Mouse (Mus musculus): ENCODE results near the gene Slc25a33.
"Not testable (repeated sequence)": the region's sequence is repeated elsewhere in the genome, so short reads cannot be mapped to it uniquely, and the experiment has no call there.

Gene Slc25a33

DNA sequence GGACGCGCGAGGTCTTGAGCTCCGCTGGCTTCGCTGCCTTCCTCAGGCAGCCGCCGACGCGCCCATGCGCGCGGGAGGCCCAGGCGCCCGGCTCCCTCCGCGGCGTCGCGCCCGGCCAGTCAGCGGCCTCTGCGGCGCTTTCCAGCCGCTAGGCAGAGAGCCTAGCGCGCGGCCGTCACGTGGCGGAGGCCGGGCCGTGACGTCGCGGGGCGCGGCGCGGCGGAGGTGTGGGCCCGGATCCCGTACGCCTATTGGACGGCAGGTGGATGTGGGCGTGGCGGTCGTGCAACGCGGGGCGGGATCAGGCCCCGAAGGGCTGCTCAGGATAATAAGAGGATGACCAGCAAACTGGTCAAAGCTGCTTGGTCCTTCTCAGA lies at the start of gene Slc25a33:
Gene Slc25a33, minus strand, starts transcription at position 184 of the 377 bp plus-strand sequence.
- DNase-seq (ENCODE audit: low spot score in 2 of 2): peak; percentile 92 to 97

DNA sequence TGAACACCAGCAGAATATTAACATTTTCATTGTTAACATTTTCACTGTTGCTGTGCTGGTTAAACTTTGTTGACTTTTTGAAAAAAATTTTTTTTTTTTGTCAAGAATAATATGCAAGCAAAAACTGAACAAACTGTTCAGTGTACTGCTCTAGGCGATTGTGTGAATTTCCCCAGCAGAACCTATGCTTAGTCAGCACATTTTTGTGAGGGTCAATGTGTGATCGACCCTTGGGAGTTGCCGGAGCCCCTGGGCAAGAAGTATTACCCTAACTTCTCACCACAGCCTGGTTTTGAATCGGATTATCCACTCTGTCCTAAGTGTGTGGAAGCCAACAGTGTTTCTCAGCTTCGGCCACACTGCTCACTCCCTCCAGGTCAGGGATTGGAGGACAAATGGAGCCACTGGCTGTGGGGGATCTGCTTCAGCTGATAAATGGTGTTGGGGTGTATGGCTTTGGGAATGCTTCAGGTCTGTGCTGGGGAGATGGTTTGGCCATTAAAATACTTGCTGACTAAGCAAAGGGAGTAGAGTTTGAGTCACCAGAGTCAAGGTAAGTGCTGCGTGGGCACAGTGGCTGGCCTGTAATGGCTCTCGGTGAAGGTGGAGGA lies 48.6 kb upstream of the Slc25a33 start:
- DNase-seq (ENCODE audit: low spot score in 2 of 2): no peak

DNA sequence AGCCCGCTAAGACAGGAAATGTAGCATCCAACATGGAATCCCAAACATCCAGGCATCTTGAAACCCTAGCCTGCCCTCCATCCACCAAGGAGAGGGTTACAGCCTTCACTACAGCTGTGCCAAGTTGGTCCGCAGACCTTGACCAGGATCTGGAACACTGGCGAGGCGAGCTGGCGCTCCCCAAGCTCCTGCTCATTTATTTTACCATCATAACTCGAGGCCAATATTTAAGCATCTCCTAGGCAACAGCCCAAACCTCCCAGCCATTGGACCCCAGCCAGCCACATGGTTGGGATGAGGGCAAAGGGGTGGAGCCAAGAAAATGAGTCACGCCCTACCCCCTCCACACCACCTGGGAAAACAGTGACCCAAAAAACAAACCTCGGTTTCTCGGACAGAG lies 48.0 kb upstream of the Slc25a33 start:
- DNase-seq (ENCODE audit: low spot score in 2 of 2): no peak

GRCm38 (mm10) chr4:149820569-149820968 lies 46.5 kb upstream of the Slc25a33 start:
- no peak for DNase-seq (ENCODE audit: low spot score in 2 of 2)

DNA sequence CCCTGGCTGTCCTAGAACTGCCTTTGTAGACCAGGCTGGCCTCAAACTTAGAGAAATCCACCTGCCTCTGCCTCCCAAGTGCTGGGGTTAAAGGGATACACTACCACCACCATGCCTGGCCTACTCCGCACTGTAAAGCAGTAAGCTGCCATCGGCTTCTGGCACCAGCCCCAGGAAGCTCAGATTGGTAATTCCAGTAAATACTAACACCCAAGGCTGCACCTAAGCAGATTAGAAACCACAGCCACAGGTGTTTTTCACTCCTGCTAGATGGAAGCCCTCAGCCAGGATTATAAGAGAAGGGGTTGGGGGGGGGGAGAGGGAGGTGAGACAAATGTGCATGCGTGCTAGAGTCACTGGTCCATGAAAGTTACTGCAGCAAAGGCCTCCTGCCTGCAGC lies 45.1 kb upstream of the Slc25a33 start:
- DNase-seq (ENCODE audit: low spot score in 2 of 2): no peak

DNA sequence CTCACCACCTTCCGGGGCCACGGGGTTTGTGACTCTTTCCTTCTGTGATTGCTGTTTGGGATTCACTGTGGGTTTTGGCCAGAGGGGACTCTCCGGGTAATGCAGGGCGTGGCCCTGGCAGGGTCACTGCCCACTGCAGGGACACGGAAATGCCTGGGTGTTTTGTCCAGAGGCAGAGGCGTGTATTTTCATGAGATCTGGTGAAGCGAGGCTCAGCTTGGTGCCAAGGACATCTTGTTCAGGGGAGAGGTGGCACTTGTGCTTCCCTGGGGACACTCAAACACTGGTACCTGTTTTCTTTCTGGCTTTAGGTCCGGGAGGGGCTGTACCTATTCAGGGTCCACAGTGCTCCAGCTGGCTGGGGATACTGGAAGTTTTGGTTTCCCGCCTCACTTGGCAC lies 42.5 kb upstream of the Slc25a33 start:
- DNase-seq (ENCODE audit: low spot score in 2 of 2): no peak

GRCm38 (mm10) chr4:149815586-149815985 lies 41.5 kb upstream of the Slc25a33 start:
- DNase-seq (ENCODE audit: low spot score in 2 of 2): no peak

DNA sequence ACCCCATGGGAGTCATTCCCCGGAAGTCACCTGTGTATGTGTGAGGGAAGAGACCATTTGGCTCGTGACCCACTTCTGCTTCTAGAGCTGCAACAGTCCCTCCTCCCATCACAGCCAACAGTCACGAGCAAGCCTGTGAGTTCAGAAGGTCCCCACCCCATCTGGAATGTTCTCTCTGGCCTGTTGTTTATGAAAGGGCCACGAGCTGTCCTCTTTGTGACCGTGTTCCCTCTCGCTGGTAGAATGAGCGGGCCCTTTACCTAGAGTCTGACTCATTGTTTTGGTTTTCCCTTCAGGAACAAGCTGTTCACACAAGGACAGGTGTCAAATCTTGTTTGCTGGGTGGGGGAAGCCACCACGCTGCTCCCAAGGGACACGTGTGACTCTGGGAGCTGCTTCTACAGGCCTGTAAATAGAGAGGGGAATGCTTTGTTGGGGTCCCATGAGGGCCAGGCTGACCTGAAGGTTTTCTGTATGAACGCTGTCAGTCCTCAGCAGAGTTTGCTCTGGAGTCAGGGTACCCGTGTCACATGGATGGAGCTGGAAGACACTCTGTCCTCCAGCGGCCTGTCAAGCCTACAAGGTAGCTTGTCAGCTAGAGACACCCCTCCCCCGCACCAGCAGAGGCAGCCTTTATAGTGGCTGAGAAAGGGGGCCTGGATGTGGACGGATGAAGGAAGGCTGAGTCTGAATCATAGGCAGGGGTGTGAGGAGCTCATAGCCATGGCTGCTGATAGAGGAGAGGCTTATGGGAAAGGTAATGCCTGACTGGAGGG lies 39.5 kb upstream of the Slc25a33 start:
- DNase-seq (ENCODE audit: low spot score in 2 of 2): no peak

DNA sequence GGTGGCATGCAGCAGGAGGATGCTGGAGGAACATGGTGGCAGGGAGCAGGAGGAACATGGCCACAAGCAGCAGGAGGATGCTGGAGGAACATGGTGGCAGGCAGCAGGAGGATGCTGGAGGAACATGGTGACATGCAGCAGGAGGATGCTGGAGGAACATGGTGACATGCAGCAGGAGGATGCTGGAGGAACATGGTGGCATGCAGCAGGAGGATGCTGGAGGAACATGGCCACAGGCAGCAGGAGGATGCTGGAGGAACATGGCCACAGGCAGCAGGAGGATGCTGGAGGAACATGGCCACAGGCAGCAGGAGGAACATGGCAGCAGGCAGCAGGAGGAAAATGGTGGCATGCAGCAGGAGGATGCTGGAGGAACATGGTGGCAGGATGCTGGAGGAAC lies 36.3 kb upstream of the Slc25a33 start:
- DNase-seq (ENCODE audit: low spot score in 2 of 2): not testable (repeated sequence)

DNA sequence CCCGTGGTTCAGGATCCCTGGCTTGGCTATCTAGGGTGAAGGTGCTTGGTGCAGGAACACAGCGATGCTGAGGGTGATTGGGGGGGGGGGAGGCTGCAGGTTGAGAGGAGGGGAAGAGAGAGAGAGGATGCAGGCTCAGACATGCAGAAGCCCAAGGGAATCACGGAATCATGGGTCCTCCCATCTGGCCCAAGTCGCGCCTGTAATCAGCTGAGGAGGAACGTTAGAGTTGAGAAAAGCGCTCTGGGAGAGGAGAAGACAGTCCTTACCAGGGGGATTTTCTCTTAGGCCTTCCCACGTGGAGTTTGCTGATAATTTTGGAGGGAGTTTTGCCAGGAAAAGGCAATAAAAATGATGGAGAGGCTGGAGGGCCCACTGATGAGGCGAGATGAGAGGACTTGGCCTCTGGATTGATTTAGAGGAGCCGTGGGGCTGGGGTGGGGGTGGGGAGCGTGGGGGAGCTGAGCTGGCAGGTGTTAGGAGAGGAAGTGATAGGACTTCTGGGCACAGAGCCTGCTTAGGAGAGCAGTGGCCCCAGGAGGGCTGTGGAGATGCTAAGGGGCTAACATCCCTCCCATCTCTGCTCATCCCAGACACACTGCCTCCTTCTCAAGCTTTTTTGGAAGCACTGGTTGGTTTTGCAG lies 34.6 kb upstream of the Slc25a33 start:
- no peak for DNase-seq (ENCODE audit: low spot score in 2 of 2)

GRCm38 (mm10) chr4:149808060-149808567 lies 34.0 kb upstream of the Slc25a33 start:
- no peak for DNase-seq (ENCODE audit: low spot score in 2 of 2)

- peak in 1 of 2 experiments; percentile 84 for DNase-seq (ENCODE audit: low spot score in 2 of 2)
Measured at GRCm38 (mm10) chr4:149806699-149807381, 32.8 kb upstream of the Slc25a33 start.

DNA sequence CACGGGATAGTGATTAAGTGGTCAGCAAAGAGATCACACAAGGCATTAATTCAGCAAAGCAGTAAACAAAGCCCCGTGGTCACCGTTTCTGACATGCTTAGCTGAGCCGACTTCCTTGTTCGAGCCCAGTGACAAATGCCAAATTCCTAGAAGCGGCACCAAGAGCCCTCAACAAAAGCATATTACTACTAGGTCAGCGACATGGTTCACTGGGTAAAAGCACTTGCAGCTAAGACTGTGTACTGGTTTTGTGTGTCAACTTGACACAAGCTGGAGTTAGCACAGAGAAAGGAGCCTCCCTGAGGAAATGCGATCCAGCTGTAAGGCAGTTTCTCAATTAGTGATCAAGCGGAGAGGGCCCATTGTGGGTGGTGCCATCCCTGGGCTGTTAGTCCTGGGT lies 28.2 kb upstream of the Slc25a33 start:
- DNase-seq (ENCODE audit: low spot score in 2 of 2): no peak

DNA sequence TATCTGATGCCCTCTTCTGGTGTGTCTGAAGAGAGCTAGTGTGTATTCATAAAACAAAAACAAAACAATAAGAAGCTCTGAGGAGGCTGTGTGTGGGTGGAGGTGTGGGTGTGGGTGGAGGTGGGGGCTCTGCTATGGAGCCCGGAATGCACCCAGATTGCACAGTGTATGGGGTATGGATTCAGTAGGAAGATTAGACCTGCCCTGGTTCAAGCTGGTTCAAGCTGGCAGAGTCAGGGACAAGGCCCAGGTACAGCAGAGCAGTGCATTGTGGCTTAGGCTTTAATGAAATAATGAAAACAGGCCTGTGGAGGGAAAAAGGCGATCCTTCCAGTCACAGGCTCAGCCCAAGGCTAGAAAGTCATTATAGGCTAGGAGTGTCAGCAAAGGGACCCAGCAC lies 26.5 kb upstream of the Slc25a33 start:
- DNase-seq (ENCODE audit: low spot score in 2 of 2): no peak

DNA sequence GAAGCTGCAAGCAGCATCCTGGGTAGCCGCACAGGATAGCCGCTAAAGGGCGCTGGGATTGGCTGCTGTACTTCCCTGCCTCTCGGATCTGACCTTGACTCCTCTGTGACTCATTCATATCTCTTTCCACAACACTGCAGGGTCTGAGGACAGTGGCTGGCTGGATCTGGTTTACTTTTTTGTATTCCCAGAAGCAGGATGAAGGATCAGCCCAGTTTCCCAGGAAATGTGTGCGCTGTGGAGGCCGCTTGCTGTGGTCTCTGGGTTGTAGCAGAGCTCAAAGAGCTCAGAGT lies 26.0 kb upstream of the Slc25a33 start:
- DNase-seq (ENCODE audit: low spot score in 2 of 2): no peak

- no peak for DNase-seq (ENCODE audit: low spot score in 2 of 2)
Measured at GRCm38 (mm10) chr4:149799346-149800171, 25.5 kb upstream of the Slc25a33 start.

DNA sequence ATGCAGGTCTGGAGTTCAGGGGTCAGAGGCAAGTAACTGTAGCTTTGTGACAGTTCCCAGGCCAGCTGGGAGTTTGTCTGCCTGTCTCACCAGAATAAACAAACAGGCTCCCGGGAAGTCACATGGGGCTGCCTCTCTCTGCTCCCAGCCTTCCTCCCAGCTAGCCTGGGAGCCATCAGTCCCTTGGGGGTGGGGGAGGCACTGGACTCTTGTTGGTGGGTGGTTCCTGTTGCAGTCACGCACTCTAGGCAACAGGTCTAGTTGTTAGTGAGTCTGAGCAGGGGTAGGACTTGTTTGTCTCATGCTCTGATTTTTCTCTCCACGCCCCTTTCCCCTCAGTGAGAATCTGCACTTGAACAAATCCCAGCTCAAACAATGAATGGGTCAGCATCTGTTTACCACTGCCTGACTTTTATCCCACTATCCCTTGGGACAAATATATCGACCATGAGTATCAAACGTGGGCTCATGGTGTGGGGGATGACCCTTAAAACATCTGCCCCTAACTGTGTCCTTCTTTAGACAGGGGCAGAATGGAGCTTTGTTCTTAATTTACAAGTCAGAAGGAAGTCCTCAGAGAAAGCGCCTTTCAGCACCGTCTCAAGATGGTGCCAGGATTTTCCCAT lies 24.7 kb upstream of the Slc25a33 start:
- DNase-seq (ENCODE audit: low spot score in 2 of 2): no peak

DNA sequence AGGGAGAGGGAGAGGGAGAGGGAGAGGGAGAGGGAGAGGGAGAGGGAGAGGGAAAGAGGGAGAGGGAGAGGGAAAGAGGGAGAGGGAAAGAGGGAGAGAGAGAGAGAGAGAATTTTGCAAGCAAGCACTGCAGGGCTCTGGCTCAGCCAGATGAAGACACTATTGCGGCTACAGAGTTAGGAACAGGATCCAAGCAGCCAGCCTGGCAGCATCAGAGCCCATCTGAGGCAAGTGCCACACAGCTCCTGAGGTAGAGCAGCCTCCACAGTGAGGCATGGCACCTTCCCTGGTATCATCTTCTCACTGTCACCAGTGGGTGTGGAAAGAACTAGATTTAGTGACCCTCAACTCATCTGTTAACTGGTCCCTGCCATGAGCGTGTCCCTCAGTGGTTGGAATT lies 24.0 kb upstream of the Slc25a33 start:
- DNase-seq (ENCODE audit: low spot score in 2 of 2): no peak

DNA sequence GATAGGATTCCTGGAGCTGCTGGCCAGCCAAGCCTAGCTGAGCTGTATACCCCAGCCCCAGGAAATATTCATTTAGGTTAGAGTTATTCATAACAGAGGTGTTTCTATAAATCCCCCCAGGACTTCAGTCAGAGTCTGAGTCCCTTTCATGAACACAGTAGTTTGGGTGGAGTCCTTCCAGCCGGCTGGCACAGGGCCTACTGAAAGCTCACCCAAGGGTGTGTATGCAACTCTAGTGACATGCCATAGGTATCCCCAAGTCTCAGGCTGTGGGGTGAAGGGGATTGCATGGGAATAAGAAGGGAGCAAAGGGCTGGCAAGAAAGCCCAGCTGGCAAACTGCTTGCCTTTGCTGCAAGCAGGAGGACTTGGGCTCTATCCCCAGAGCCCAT lies 23.1 kb upstream of the Slc25a33 start:
- no peak for DNase-seq (ENCODE audit: low spot score in 2 of 2)

DNA sequence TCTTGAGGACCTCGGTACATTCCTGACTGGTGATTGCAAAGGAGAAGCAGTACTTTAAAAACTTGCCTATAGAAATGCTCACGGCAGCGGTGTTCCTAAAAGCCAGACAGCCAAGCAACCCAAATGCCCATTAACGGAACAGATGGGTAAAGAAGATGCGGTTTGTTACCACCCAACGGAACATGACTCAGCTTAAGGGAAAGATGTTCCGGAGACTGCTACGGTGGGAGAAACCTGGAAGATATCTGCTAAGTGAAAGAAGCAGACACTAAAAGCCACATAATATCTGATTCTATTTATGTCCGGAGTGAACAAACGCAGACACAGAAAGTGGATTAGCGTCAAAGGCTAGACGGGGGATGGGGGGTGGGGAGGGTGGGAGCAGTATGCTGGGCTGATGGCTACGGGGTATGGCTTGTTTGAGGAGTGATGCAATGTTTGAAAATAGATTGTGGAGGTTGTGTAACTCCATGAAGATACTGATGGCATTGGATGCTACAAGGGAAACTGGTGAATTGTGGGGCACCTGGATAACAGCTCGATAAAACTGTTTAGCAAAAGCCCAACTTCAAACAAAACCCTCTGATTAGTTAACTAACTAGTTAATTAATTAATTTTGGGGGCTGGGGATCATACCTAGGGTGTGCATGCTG lies 22.6 kb upstream of the Slc25a33 start:
- peak in 1 of 2 experiments; percentile 58 for DNase-seq (ENCODE audit: low spot score in 2 of 2)

Data from left cerebral cortex, adult 9 months (tissue).